Mouse (Mus musculus) intestine, postnatal 0 days (tissue): ENCODE measurements around the gene Ezh1. TPM values are rescaled to one million over a fixed set of nuclear protein-coding genes. Genes with fewer than 3 reads are reported as not detected.

ENCODE experiments used
- ATAC-seq: fragments of 200-750 bp; cut with Nextera tagmentation; 2 replicates; pipeline ENCODE4 v1.8.0; 2017; ENCODE audit warnings: mild to moderate bottlenecking, moderate TSS enrichment, moderate library complexity
- H3K27ac ChIP-seq: fragments of 300-500 bp; sonication (generic); 2 replicates; pipeline ENCODE4 v1.5.1; 2014; ENCODE audit warnings: mild to moderate bottlenecking, low read depth, low read length, moderate library complexity
- H3K27me3 ChIP-seq: fragments of 300-500 bp; sonication (generic); replicated peaks from 2 replicates; pipeline ENCODE4 v1.6.1; 2014; ENCODE audit warnings: low read length, mixed read lengths; ENCODE audit not compliant: control insufficient read depth, insufficient read depth
- H3K36me3 ChIP-seq: fragments of 300-500 bp; sonication (generic); 2 replicates; pipeline ENCODE4 v1.6.1; 2014; ENCODE audit warnings: mild to moderate bottlenecking, moderate library complexity; ENCODE audit not compliant: control insufficient read depth, insufficient read depth
- H3K4me1 ChIP-seq: fragments of 300-500 bp; sonication (generic); replicated peaks from 2 replicates; pipeline ENCODE4 v1.6.1; 2014; ENCODE audit warnings: antibody characterized with exemption, low read length, mixed read lengths; ENCODE audit not compliant: control insufficient read depth, insufficient read depth
- H3K4me2 ChIP-seq: fragments of 300-500 bp; sonication (generic); replicated peaks from 2 replicates; pipeline ENCODE4 v1.6.1; 2014; ENCODE audit warnings: low read depth, mild to moderate bottlenecking, moderate library complexity
- H3K4me3 ChIP-seq: fragments of 300-500 bp; sonication (generic); 2 replicates; pipeline ENCODE4 v1.5.1; 2014; ENCODE audit warnings: low read depth, low read length
- H3K9ac ChIP-seq: fragments of 300-500 bp; sonication (generic); 2 replicates; pipeline ENCODE4 v1.6.1; 2014; ENCODE audit warnings: mild to moderate bottlenecking, low read depth, low read length
- H3K9me3 ChIP-seq: fragments of 300-500 bp; sonication (generic); 2 replicates; pipeline ENCODE4 v1.6.1; 2016; ENCODE audit warnings: mixed run types; ENCODE audit not compliant: control insufficient read depth
- CTCF ChIP-seq: sonication (generic); IDR thresholded peaks from 2 replicates; pipeline ENCODE4 v1.5.1; 2016; ENCODE audit warnings: low read depth, mild to moderate bottlenecking, control low read depth, antibody characterized with exemption, moderate library complexity
- WGBS: fragments of 180-500 bp; shearing (Covaris S2); extraction: QIAGEN DNeasy Blood & Tissue Kit; methylation state at CpG from one replicate; pipeline ENCODE4 v1.1.7; 2014; 5-methylcytosine and 5-hydroxymethylcytosine counted together
- polyA plus RNA-seq: library from polyadenylated mRNA; unstranded; fragments of >200 nt; fragmentation: Nextera tagmentation; extraction: Ambion mirVana; gene quantifications from 2 replicates; pipeline ENCODE4 v1.2.1, GENCODE M21; 2015

Ezh1 gene
- polyA plus RNA-seq, 1 experiment from 2014 or later = 9.8 TPM

- no peak for TF ChIP-seq CTCF
Measured at GRCm38 (mm10) chr11:101152825-101153224, 73.4 kb downstream of the Ezh1 start.

GRCm38 (mm10) chr11:101151063-101151462 lies 75.2 kb downstream of the Ezh1 start:
- no peak for TF ChIP-seq CTCF
- Histone ChIP-seq H3K4me1 (no peaks in the 10 kb centered on the region), H3K9ac (no peak overlapping the region), H3K9me3 (no peaks in the 10 kb centered on the region), H3K27ac (no peak overlapping the region), H3K36me3 (no peaks in the 10 kb centered on the region), H3K27me3 (no peaks in the 10 kb centered on the region), H3K4me3 (no peak overlapping the region), H3K4me2 (no peak overlapping the region)
- no peak for ATAC-seq
- WGBS = 63% methylated on average over 2 of the region's 2 CpGs

More at GRCm38 (mm10) chr11:101152825-101153224, 73.4 kb downstream of the Ezh1 start:
- H3K27ac ChIP-seq = no peak overlapping the region
- peak; percentile 72 for ATAC-seq
- no peaks in the 10 kb centered on the region for H3K4me1 ChIP-seq
- 40% methylated on average over 1 of the region's 1 CpGs for WGBS
- H3K4me3 ChIP-seq = no peak overlapping the region
- H3K36me3 ChIP-seq = no peaks in the 10 kb centered on the region
- H3K9me3 ChIP-seq = no peaks in the 10 kb centered on the region
- H3K9ac ChIP-seq = no peak overlapping the region
- no peak overlapping the region for H3K4me2 ChIP-seq
- H3K27me3 ChIP-seq = no peaks in the 10 kb centered on the region

GRCm38 (mm10) chr11:101149178-101150105 lies 76.8 kb downstream of the Ezh1 start:
- Histone ChIP-seq H3K4me3 (no peak overlapping the region), H3K9ac (no peak overlapping the region), H3K27ac (0 out of 2 replicates have a peak overlapping the region, but pooled peaks have one; percentile 0), H3K9me3 (no peaks in the 10 kb centered on the region), H3K36me3 (no peaks in the 10 kb centered on the region), H3K4me1 (no peaks in the 10 kb centered on the region), H3K27me3 (no peaks in the 10 kb centered on the region), H3K4me2 (no peak overlapping the region)
- no peak for ATAC-seq
- 32% methylated on average over 9 of the region's 9 CpGs for WGBS
- no peak for TF ChIP-seq CTCF

- Histone ChIP-seq H3K27ac (0 out of 2 replicates have a peak overlapping the region, but pooled peaks have one; percentile 0), H3K9ac (no peak overlapping the region), H3K4me3 (no peak overlapping the region), H3K4me2 (no peak overlapping the region), H3K4me1 (no peaks in the 10 kb centered on the region), H3K27me3 (no peaks in the 10 kb centered on the region), H3K36me3 (no peaks in the 10 kb centered on the region), H3K9me3 (no peaks in the 10 kb centered on the region)
- TF ChIP-seq CTCF = no peak
- ATAC-seq = no peak
- 57% methylated on average over 10 of the region's 10 CpGs for WGBS
Measured at GRCm38 (mm10) chr11:101148751-101149150, 77.5 kb downstream of the Ezh1 start.

GRCm38 (mm10) chr11:101146377-101146776 lies 79.9 kb downstream of the Ezh1 start:
- Histone ChIP-seq H3K9ac (no peak overlapping the region), H3K27me3 (no peaks in the 10 kb centered on the region), H3K4me1 (no peaks in the 10 kb centered on the region), H3K9me3 (no peaks in the 10 kb centered on the region), H3K4me2 (no peak overlapping the region), H3K27ac (no peak overlapping the region), H3K36me3 (no peaks in the 10 kb centered on the region), H3K4me3 (no peak overlapping the region)
- ATAC-seq = no peak
- 39% methylated on average over 10 of the region's 10 CpGs for WGBS
- no peak for TF ChIP-seq CTCF

GRCm38 (mm10) chr11:101143338-101144225 lies 82.7 kb downstream of the Ezh1 start:
- H3K9me3 ChIP-seq = no peaks in the 10 kb centered on the region
- H3K27me3 ChIP-seq = peaks cover 12% of the 10 kb centered on the region
- no peak overlapping the region for H3K27ac ChIP-seq
- H3K9ac ChIP-seq = no peak overlapping the region
- no peak for ATAC-seq
- WGBS = 29% methylated on average over 18 of the region's 19 CpGs
- no peak for TF ChIP-seq CTCF
- H3K4me2 ChIP-seq = peak overlapping the region; percentile 37
- peaks cover 5% of the 10 kb centered on the region; the same call in 1 of the 2 replicates for H3K4me1 ChIP-seq
- no peak overlapping the region; the same call in 1 of the 2 replicates for H3K4me3 ChIP-seq
- no peaks in the 10 kb centered on the region for H3K36me3 ChIP-seq
